Mouse (Mus musculus): ENCODE results near the gene Serpinf2.
"Not testable (repeated sequence)": the region's sequence is repeated elsewhere in the genome, so short reads cannot be mapped to it uniquely, and the experiment has no call there.

Gene Serpinf2

DNA sequence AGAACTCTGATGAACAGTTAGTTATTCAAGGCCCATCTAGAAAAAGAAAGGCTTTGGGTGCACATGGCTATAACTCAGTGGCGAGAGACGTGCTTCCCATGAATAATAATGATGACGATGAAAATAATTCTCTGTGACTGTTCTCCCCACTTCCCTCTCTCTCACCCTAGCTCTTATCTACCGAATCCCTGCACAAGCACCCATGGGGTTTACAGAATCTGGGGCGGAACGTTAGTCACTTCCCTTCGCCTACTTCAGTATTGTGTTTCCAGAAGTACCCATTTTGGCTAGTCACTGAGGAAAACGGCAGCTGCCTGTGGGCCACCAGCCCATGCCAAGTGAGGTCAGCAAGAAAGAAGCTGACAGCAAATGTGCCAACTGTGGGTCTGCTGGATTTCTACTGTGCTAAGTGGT, 19.2 kb upstream of the Serpinf2 start:
- DNase-seq, result no peak

DNA sequence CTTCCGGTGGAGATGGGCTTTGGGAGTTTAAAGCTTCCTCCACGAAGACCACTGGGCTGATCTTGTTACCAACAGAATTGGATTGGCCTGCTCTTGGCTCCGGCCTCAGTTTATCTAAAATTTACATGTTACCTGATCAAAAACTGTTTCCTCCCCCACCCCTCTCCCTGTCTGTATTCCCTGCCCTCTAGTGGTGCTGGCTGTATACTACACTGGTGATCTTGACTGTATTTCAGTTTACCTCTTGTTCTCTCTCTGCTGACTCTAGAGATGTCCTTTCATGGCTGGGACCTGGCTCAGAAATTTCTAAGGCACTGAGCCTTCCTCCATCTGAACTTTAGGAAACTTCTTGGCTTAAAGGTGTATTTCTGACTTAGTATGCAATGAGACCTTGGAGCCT, 18.8 kb upstream of the Serpinf2 start:
- peak; percentile 58 for DNase-seq

GRCm38 (mm10) chr11:75456440-75456871, 17.1 kb upstream of the Serpinf2 start:
- DNase-seq, result no peak

DNA sequence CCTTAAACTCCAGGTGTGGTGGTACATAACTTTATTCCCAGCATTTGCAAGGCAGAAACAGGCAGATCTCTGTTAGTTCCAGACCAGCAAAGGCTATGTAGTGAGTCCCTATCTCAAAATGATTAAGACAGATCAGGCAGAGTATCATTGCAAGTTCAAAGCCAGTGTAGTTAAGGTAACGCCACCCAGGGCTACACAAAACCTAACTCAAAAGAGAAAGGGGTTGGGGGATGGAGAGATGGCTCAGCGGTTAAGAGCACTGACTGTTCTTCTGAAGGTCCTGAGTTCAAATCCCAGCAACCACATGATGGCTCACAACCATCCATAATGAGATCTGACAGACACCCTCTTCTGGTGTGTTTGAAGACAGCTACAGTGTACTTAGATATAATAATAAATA, 16.6 kb upstream of the Serpinf2 start:
- DNase-seq, result not testable (repeated sequence)

- DNase-seq, result peak; percentile 40
Measured at GRCm38 (mm10) chr11:75455041-75455736, 15.8 kb upstream of the Serpinf2 start.

DNA sequence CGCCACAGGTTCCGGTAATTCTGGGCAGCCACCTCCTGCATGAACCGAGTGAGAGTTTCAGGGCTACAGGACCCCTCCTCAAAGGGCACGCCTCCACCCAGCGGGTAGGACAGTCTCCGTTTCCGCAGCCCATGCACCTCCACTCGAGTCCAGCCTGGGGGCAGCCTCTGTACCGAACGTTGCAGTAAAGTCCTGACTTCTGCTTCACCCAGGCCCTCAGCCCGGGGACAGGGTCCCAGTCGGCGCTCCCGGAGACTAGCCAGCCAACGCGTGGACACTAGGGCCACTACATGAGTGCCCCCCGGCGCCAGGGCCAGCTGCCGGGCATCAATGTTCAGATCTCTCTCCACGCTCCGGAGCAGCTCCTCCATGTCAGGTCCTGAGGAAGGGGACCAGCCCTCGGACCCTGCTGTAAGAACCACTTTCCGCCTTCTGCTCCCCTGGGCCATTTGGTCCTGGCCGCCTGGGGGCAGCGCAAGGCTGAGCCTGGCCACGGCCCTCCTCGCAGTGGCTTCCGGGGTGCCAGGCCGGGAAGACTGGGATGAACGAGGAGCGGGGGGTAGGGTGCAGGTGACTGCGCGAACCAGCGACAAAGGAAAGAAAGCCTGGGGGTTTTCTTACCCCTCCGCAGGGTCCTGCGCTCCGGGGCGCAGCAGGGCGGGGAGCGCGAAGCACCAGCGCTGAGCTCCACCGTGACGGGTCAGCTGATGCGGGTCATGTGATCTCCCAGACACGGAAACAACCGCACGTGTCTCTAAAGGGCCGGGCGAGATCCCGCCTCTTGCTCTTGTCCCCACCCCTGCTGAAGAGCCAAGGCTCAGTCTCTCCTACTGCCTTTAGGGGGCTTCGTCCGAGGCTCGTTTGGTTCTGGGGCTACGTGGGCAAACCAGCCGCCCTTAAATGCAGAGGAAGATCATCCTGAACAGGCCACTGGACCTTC, 14.9 kb upstream of the Serpinf2 start, which contains the start of gene Wdr81:
Gene Wdr81 (minus strand): TSS at position 727 of the 940 bp plus-strand sequence.
- peak; percentile 95 for DNase-seq

DNA sequence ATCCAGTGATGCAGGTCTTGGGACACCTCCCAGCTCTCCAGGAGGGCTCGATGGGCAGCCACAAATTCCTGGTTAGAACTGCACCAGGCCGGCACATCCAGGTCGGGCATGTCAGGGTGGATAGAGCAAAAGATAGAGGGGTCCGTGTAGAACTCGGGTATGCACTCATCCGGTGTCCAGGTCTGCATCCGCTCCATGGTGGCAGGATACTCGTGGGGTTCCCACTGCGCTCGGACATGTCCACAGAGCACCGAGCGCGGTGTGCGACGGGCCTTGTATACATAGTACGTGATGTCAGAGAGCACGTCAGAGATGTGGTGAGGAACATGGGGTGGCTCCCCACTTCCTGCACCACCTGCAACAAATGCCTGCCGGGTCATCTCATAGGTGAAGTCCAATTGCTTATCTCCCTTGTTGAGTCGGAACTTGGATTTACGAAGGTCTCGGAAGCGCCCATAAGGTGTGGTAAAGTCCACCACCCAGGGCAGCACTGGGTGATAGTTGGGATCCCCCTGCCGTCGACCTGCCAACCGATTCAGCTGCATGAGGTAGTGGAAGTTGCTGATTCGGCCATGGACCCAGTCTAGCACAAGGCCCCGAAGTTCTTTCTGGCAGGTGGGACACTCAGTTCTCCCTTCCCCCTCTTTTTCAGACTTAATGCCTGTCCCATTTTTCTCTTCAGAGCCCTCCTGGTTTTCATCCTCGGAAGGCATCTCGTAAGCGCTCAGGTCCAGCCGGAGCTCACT, 13.6 kb upstream of the Serpinf2 start:
- no peak for DNase-seq

DNA sequence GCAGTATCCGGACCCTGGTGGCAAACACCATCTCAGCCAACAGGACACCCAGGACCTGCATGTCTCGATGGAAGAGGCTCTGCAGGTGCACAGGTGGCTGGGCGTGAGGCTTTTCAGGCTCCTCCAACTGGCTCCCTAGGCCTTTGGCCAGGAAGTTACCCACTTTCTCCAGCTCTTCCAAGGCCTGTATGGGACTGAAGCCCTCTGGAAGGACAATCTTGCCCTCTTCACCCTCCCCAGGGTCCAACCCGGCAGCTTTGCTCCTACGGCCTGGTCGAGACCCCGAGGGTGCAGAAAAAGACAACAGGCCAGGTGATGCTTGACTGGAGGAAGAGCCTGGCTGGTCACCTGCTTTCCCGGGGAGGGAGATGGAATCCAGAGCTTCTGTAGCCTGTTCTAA, 12.7 kb upstream of the Serpinf2 start:
- DNase-seq, result no peak

GRCm38 (mm10) chr11:75450936-75451335, 11.5 kb upstream of the Serpinf2 start:
- DNase-seq, result no peak

- no peak for DNase-seq
Measured at GRCm38 (mm10) chr11:75450304-75450908, 11.0 kb upstream of the Serpinf2 start.

DNA sequence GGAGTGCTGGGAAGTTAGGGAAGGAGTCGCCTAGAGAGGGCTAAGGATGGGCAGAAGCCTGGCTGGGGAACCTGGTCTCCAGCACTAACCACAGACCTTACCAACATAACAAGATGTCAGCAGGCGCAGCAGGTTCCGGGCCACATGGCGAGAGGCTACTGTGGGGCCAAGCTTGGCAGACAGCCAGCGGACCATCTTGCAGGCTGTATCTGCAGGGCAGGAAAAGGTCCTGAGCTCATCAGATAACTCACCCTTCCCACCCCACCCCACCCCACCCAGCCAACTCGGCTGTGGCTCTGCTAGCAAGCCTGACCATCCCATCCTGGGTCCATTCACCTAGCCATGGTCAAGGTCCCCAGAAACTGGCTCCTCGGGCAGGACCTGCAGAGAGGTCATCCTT, 10.3 kb upstream of the Serpinf2 start:
- no peak for DNase-seq

DNA sequence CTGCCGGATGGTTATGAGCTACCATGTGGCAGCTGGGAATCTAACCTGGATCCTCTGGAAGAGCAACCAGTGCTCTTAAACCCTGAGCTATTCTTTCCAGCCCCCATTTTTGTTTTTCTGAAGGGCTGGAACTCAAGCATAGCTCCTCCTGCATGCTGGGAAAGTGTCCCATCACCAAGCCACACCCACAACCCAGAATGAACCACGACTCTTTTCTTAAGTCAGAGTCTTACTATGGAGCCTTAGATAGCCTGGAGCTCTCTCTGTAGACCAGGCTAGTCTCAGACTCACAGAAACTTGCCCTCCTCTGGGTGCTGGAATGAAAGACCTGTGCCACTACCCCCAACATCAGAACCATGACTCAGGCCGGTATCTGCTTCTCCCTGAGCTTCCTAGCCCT, 9.2 kb upstream of the Serpinf2 start:
- DNase-seq, result no peak

DNA sequence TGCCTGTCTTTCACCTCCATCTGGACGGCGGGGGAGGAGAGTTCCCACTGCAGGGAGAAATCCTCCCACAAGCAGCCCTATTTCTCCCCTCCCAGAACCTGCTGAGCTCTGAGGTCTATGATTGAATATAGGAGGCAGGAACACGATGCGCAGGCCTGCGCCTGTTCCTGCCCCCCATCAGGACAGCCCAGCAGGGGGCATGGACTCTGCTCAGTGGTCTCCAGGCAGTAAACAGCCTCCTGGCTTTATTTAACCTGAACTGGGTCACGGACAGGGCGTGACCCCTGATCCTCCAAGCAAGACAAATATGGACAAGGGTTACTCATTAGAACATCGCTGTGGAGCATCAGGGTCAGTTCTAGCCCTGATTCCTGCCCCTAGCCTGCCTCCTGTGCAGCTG, 4.3 kb upstream of the Serpinf2 start:
- no peak for DNase-seq

DNA sequence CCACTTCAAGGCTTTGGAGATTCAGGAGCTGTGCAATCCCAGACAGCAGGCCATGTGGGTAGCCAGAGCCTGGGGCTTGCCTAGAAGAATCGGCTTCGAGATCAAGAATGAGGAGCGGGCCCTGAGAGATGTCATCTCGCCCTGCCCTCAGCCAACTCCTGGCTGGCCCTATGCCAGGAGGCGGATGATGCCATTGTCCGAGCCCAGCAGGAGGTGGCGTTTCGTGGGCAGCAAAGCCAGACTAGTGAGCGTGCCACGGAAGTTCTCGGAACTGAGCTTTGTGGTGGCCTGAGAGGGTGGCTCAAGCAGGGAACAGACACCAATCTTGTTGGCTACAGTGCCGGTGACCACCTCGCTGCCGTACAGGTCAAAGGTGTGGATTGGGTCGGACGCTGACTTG, 2.2 kb upstream of the Serpinf2 start:
- DNase-seq, result no peak

- no peak for DNase-seq
Measured at GRCm38 (mm10) chr11:75441034-75441433, 1.6 kb upstream of the Serpinf2 start.

GRCm38 (mm10) chr11:75439951-75440350, 560 bp upstream of the Serpinf2 start:
- no peak for DNase-seq

- DNase-seq, result no peak
Measured at GRCm38 (mm10) chr11:75438804-75439203, 587 bp downstream of the Serpinf2 start.

DNA sequence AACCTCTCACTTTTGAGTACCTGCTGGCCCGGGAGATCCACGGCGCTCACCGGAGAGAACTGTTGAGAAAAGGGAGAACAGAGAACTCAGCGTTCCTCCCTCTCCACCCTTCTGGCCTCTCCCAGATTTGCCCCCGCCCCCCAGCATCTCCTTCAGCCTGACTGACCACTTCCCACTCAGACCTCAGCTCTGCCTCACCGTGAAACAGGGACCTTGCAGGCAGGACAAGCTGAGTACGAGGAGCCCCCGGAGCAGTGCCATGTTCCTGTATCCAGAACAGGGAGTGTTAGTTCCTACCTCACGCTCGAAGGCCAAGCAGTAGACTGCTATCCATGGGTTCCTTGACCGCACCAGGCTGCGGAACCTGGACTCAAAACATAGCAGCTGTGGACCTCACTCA, 1.2 kb downstream of the Serpinf2 start:
- DNase-seq, result no peak

GRCm38 (mm10) chr11:75434138-75434537, 5.3 kb downstream of the Serpinf2 start:
- DNase-seq, result no peak

DNA sequence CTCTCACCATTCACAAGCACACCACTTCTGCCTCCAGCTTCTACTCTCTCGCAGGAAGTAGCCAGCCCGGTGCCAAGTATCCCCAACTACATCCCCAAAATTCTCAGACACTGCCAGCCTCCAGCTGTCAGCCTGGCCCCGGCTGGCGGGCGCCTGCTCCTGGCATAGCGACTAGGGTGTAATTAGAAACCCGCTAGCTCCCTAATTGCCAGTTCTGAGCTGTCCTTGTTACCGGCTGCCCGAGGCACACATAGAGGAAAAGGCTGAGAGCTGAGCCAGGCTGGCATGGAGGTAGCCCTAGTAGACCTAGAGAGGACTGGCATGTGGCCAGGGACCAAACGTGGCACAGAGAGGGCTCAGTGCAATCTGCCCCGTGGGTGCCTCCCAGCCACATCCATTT, 8.1 kb downstream of the Serpinf2 start:
- no peak for DNase-seq

GRCm38 (mm10) chr11:75429019-75429705, 10.2 kb downstream of the Serpinf2 start:
- no peak for DNase-seq

GRCm38 (mm10) chr11:75424459-75424858, 14.9 kb downstream of the Serpinf2 start:
- no peak for DNase-seq
